Mouse (Mus musculus): ENCODE data around the gene Rnh1.

DNA sequence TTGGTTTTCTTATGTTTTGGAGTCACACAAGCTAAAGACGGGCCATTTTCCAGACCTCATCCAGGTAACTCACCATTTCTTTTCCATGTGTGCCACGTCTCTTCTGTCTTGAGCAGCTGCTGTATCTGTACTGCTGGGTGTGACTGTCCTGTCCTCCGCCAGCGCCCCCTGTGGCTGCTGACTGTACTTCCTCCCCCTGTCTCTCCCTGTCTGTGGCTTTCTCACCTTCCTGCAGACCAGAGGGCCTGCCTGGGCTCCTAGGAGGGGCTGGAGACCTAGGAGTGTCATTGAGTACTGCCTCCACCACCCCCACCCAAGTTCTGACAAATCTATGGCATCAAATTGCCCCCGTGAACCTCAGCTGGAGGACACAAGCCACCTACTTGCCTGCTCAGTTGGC lies 29.5 kb downstream of the Rnh1 start:
- no peak for TF ChIP-seq ETS1 (conservative IDR thresholded peaks at IDR 0.05; ENCODE audit: low read depth, low read length)
- TF ChIP-seq CTCF (conservative IDR thresholded peaks at IDR 0.05 in 1 of 2, IDR thresholded peaks at IDR 0.05 in 1 of 2; ENCODE audit: low read depth in 2 of 2, low read length in 2 of 2): peak; percentile 33 to 64
- no peak for TF ChIP-seq USF2 (conservative IDR thresholded peaks at IDR 0.05; ENCODE audit: low read depth, low read length)
- TF ChIP-seq TBP (conservative IDR thresholded peaks at IDR 0.05; ENCODE audit: low read depth, low read length): no peak
- TF ChIP-seq EP300 (IDR thresholded peaks at IDR 0.05; ENCODE audit: low read length): no peak
- no peak for TF ChIP-seq UBTF (IDR thresholded peaks at IDR 0.05; ENCODE audit: low read depth, low read length)

Measured in CH12.LX (cell line).